Mouse (Mus musculus): Measurements from ENCODE around the gene Lif. TPM values are rescaled to one million over a fixed set of nuclear protein-coding genes. Genes with fewer than 3 reads are reported as not detected.

Lif gene
- polyA plus RNA-seq, 1 experiment from 2014 or later = 1.2 TPM

DNA sequence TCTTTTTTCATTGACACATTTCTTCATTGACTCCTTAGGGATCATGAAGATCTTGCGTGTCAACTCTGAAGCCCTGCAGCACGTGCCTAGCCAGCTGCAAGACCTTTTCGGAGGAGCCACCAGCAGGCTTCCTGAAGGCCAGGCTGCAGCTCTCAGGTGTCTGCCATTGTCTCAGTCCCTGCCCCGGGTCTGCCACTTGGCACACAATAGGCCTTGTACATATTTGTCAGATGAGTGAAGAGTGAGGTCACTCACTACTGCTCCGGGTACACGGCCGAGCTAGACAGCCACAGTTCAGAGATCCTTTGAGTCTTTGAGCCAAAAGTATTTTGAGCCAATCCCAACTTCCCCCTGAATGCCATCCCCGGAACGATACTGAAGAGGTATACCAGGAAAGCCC lies 45.7 kb downstream of the Lif start:
- H3K27ac ChIP-seq (ENCODE audit: low read depth, low read length) = no peak overlapping the region
- H3K4me1 ChIP-seq (replicated peaks; ENCODE audit: control insufficient read depth, insufficient read depth, low read length) = no peaks in the 10 kb centered on the region
- H3K27me3 ChIP-seq (replicated peaks; ENCODE audit: control insufficient read depth, insufficient read depth, low read length) = no peaks in the 10 kb centered on the region
- no peak overlapping the region for H3K4me3 ChIP-seq (ENCODE audit: low read depth, low read length)
- 62% methylated on average over 9 of the region's 9 CpGs for WGBS
- H3K4me2 ChIP-seq (replicated peaks; ENCODE audit: low read depth) = no peak overlapping the region
- TF ChIP-seq CTCF (IDR thresholded peaks at IDR 0.05; ENCODE audit: low read depth) = no peak
- no peaks in the 10 kb centered on the region for H3K9me3 ChIP-seq (ENCODE audit: control insufficient read depth)
- no peaks in the 10 kb centered on the region for H3K36me3 ChIP-seq (ENCODE audit: control insufficient read depth, insufficient read depth)
- no peak overlapping the region for H3K9ac ChIP-seq (ENCODE audit: low read depth, low read length)
- ATAC-seq = no peak

DNA sequence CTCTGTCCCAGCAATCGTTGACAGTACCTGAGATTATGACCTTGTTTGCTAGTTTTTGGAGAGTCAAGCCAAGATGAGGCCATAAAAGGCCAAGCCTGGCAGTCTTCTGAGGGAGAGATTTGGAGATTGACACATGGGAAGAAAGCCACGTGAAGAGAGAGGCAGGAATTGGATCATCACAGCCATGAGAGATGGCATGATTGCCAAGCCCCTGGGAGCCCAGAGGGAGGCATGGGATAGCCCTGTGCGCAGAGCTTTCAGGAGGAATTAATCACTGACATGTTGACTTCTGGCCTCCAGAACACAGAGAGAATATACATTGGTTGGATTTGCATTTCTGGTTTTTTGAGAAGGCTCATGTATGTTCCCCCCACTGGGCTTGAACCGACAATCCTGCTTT lies 46.8 kb downstream of the Lif start:
- H3K4me2 ChIP-seq (replicated peaks; ENCODE audit: low read depth) = no peak overlapping the region
- no peaks in the 10 kb centered on the region for H3K36me3 ChIP-seq (ENCODE audit: control insufficient read depth, insufficient read depth)
- TF ChIP-seq CTCF (IDR thresholded peaks at IDR 0.05; ENCODE audit: low read depth) = no peak
- H3K9me3 ChIP-seq (ENCODE audit: control insufficient read depth) = no peaks in the 10 kb centered on the region
- no peaks in the 10 kb centered on the region for H3K4me1 ChIP-seq (replicated peaks; ENCODE audit: control insufficient read depth, insufficient read depth, low read length)
- no peaks in the 10 kb centered on the region for H3K27me3 ChIP-seq (replicated peaks; ENCODE audit: control insufficient read depth, insufficient read depth, low read length)
- no peak overlapping the region for H3K27ac ChIP-seq (ENCODE audit: low read depth, low read length)
- H3K4me3 ChIP-seq (ENCODE audit: low read depth, low read length) = no peak overlapping the region
- WGBS = 67% methylated on average over 4 of the region's 4 CpGs
- H3K9ac ChIP-seq (ENCODE audit: low read depth, low read length) = no peak overlapping the region
- no peak for ATAC-seq

DNA sequence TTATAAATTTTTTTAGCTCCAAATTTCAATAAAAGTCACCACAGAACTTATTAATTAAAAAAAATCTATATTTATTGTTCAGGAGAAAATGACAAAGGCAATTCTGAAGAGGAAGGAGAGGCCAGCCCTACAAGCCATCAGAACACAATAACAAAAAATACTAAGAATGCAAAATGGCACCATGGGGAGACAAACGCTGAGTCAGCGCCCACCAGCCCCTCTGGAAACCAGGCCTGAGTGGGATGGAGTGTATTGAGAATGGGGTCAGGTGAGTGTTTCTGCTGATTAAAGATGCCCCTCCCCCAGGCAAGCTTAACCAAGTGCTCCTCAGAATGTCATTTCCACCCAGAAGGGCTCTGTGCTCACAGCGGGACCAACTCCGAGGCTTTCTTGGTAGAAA lies 47.7 kb downstream of the Lif start:
- Histone ChIP-seq H3K36me3 (ENCODE audit: control insufficient read depth, insufficient read depth) (no peaks in the 10 kb centered on the region), H3K4me2 (replicated peaks; ENCODE audit: low read depth) (no peak overlapping the region), H3K4me1 (replicated peaks; ENCODE audit: control insufficient read depth, insufficient read depth, low read length) (no peaks in the 10 kb centered on the region), H3K27me3 (replicated peaks; ENCODE audit: control insufficient read depth, insufficient read depth, low read length) (no peaks in the 10 kb centered on the region), H3K9ac (ENCODE audit: low read depth, low read length) (no peak overlapping the region), H3K27ac (ENCODE audit: low read depth, low read length) (no peak overlapping the region), H3K4me3 (ENCODE audit: low read depth, low read length) (no peak overlapping the region), H3K9me3 (ENCODE audit: control insufficient read depth) (no peaks in the 10 kb centered on the region)
- 88% methylated on average over 4 of the region's 4 CpGs for WGBS
- no peak for ATAC-seq
- TF ChIP-seq CTCF (IDR thresholded peaks at IDR 0.05; ENCODE audit: low read depth) = no peak

DNA sequence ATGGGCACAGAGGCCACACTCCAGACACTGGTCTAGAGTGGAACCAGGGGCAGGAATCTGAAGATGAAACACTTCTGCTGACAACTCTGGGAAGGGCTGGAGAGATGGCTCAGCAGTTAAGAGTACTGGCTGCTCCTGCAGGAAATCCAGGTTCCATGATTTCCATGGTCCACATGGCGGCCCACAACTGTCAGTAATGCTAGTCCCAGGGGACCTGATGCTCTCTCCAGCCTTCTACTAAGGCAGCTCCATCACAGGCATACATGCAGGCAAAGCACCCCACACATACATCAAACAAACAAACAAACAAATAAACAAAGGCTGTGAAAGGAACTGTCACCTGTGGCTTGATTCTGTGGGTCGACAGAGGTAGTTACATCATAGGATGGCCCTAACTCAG lies 48.7 kb downstream of the Lif start:
- no peak overlapping the region for H3K9ac ChIP-seq (ENCODE audit: low read depth, low read length)
- H3K4me3 ChIP-seq (ENCODE audit: low read depth, low read length) = no peak overlapping the region
- no peaks in the 10 kb centered on the region for H3K9me3 ChIP-seq (ENCODE audit: control insufficient read depth)
- no peaks in the 10 kb centered on the region for H3K27me3 ChIP-seq (replicated peaks; ENCODE audit: control insufficient read depth, insufficient read depth, low read length)
- H3K4me2 ChIP-seq (replicated peaks; ENCODE audit: low read depth) = no peak overlapping the region
- H3K27ac ChIP-seq (ENCODE audit: low read depth, low read length) = no peak overlapping the region
- 81% methylated on average over 2 of the region's 2 CpGs for WGBS
- no peaks in the 10 kb centered on the region for H3K4me1 ChIP-seq (replicated peaks; ENCODE audit: control insufficient read depth, insufficient read depth, low read length)
- no peak for ATAC-seq
- TF ChIP-seq CTCF (IDR thresholded peaks at IDR 0.05; ENCODE audit: low read depth) = no peak
- H3K36me3 ChIP-seq (ENCODE audit: control insufficient read depth, insufficient read depth) = no peaks in the 10 kb centered on the region

DNA sequence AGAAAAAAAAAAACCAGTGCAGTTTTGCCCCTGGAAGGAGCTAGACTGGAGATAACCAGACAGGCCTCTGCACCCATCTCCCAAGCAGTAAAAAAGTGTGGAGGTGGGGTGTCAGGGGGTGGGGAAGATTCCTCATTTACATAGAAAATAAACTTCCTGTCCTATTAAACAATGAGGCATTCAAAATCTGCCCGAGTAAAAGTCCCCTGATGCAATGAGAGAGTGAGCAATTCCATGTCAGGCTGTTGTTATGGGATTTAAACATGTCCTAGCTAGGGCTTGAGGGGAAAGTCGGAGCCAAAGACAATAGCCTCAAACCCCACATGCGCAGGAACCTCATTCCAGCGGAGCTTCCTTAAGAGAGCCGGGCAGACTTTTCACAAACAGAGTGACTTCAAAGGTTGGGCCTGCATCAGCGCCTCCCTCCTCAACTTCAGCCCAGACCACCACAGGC lies 50.7 kb downstream of the Lif start:
- Histone ChIP-seq H3K9ac (ENCODE audit: low read depth, low read length) (no peak overlapping the region), H3K4me2 (replicated peaks; ENCODE audit: low read depth) (0 out of 2 replicates have a peak overlapping the region, but pooled peaks have one; percentile 13), H3K9me3 (ENCODE audit: control insufficient read depth) (no peaks in the 10 kb centered on the region), H3K27me3 (replicated peaks; ENCODE audit: control insufficient read depth, insufficient read depth, low read length) (no peaks in the 10 kb centered on the region), H3K36me3 (ENCODE audit: control insufficient read depth, insufficient read depth) (no peaks in the 10 kb centered on the region), H3K4me3 (ENCODE audit: low read depth, low read length) (no peak overlapping the region), H3K4me1 (replicated peaks; ENCODE audit: control insufficient read depth, insufficient read depth, low read length) (no peaks in the 10 kb centered on the region), H3K27ac (ENCODE audit: low read depth, low read length) (no peak overlapping the region)
- ATAC-seq = no peak
- 26% methylated on average over 6 of the region's 6 CpGs for WGBS
- no peak for TF ChIP-seq CTCF (IDR thresholded peaks at IDR 0.05; ENCODE audit: low read depth)

DNA sequence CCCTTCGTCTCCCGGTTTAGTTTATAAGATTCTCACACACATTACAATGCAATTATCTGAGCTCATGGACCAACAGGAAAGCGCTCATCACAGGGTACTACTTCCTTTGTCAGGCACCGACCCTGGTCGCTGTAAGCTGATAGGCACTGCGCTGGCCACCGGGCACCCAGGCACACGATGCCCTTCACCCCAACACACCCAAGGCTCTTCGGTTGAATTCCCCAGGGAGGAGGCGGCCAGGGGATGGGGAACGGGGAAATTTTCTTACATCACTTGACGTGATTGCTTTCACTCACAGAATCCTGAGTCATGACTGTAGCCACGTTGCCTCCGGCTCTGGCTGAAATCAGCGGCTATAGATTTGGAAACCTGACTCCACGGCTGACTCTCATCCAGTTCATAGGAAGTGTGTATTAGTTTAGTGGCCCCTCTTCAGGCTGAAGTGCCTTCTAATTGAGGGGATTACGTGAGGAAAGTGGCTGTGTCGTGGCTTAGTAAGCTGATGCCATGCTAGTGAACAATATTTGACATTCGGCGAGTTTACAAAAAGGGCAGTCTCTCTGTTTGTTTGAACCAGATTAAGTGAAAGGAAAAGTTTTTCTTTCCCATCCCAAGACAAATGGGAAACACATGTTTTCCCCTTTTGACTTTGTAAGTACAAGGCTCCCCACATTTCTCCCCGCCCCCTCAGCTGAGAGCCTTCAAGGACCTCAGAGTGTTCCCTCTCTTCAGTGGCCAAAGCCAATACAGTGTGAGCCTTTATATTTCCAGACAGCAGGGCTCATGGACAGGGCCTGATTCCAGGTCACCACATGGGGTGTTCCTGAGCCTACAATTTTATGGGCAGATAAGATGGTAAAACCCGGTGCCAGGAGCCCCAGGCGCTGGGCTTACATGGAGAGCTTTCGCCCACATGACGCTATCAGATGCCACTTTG lies 51.4 kb downstream of the Lif start:
- no peaks in the 10 kb centered on the region for H3K9me3 ChIP-seq (ENCODE audit: control insufficient read depth)
- H3K36me3 ChIP-seq (ENCODE audit: control insufficient read depth, insufficient read depth) = no peaks in the 10 kb centered on the region
- H3K27ac ChIP-seq (ENCODE audit: low read depth, low read length) = no peak overlapping the region
- H3K27me3 ChIP-seq (replicated peaks; ENCODE audit: control insufficient read depth, insufficient read depth, low read length) = no peaks in the 10 kb centered on the region
- 0 out of 2 replicates have a peak overlapping the region, but pooled peaks have one; percentile 13 for H3K4me2 ChIP-seq (replicated peaks; ENCODE audit: low read depth)
- TF ChIP-seq CTCF (IDR thresholded peaks at IDR 0.05; ENCODE audit: low read depth) = no peak
- no peak for ATAC-seq
- H3K9ac ChIP-seq (ENCODE audit: low read depth, low read length) = no peak overlapping the region
- no peaks in the 10 kb centered on the region for H3K4me1 ChIP-seq (replicated peaks; ENCODE audit: control insufficient read depth, insufficient read depth, low read length)
- no peak overlapping the region for H3K4me3 ChIP-seq (ENCODE audit: low read depth, low read length)
- 43% methylated on average over 25 of the region's 25 CpGs for WGBS

Measured in intestine, postnatal 0 days (tissue).